Mouse (Mus musculus) heart, postnatal 0 days (tissue): ENCODE data around the gene Sbds. TPM values are rescaled to one million over a fixed set of nuclear protein-coding genes. Genes with fewer than 3 reads are reported as not detected.

Experiments used
- ATAC-seq: fragments of 200-750 bp; cut with Nextera tagmentation; 2 replicates; pipeline ENCODE4 v1.8.0; 2017; ENCODE audit warnings: low read depth, moderate number of reproducible peaks, moderate library complexity; ENCODE audit not compliant: insufficient read depth
- DNase-seq: peaks from one replicate; pipeline ENCODE4 v3.0.0-alpha.2; 2016; ENCODE audit warnings: low spot score
- H3K27ac ChIP-seq: fragments of 300-500 bp; sonication (generic); 2 replicates; pipeline ENCODE4 v1.5.1; 2014; ENCODE audit warnings: low read depth, mild to moderate bottlenecking
- H3K27me3 ChIP-seq: fragments of 300-500 bp; sonication (generic); 2 replicates; pipeline ENCODE4 v1.6.1; 2014; ENCODE audit warnings: low read length, mixed read lengths; ENCODE audit not compliant: control insufficient read depth, insufficient read depth
- H3K36me3 ChIP-seq: fragments of 300-500 bp; sonication (generic); replicated peaks from 2 replicates; pipeline ENCODE4 v1.6.1; 2014; ENCODE audit warnings: low read length, mixed read lengths; ENCODE audit not compliant: control insufficient read depth, insufficient read depth
- H3K4me1 ChIP-seq: fragments of 300-500 bp; sonication (generic); 2 replicates; pipeline ENCODE4 v1.6.1; 2014; ENCODE audit warnings: antibody characterized with exemption; ENCODE audit not compliant: control insufficient read depth, insufficient read depth
- H3K4me2 ChIP-seq: fragments of 300-500 bp; sonication (generic); 2 replicates; pipeline ENCODE4 v1.6.1; 2014; ENCODE audit warnings: low read depth, mild to moderate bottlenecking, low read length, moderate library complexity
- H3K4me3 ChIP-seq: fragments of 300-500 bp; sonication (generic); 2 replicates; pipeline ENCODE4 v1.5.1; 2014; ENCODE audit warnings: low read depth, low read length
- H3K9ac ChIP-seq: fragments of 300-500 bp; sonication (generic); replicated peaks from 2 replicates; pipeline ENCODE4 v1.6.1; 2014; ENCODE audit warnings: low read depth, low read length, mixed read lengths
- H3K9me3 ChIP-seq: fragments of 300-500 bp; sonication (generic); replicated peaks from 2 replicates; pipeline ENCODE4 v1.6.1; 2016; ENCODE audit warnings: low read length; ENCODE audit not compliant: control insufficient read depth
- CTCF ChIP-seq: IDR thresholded peaks from 2 replicates; pipeline ENCODE4 v1.5.1; 2016; ENCODE audit warnings: antibody characterized with exemption, control low read depth, low read depth
- EP300 ChIP-seq: IDR thresholded peaks from 2 replicates; pipeline ENCODE4 v1.6.1; 2016; ENCODE audit warnings: antibody characterized with exemption, low read depth
- WGBS: fragments of 180-500 bp; shearing (Covaris S2); extraction: QIAGEN DNeasy Blood & Tissue Kit; methylation state at CpG from one replicate; pipeline ENCODE4 v1.1.7; 2014; 5-methylcytosine and 5-hydroxymethylcytosine counted together
- polyA plus RNA-seq: library from polyadenylated mRNA; unstranded; fragments of >200 nt; fragmentation: Nextera tagmentation; extraction: Ambion mirVana; gene quantifications from 2 replicates; pipeline ENCODE4 v1.2.1, GENCODE M21; 2015
- total RNA-seq: library from RNA; depleted of rRNA; stranded (reverse); fragments of >200 nt; gene quantifications from 2 replicates; pipeline ENCODE4 v1.2.3, GENCODE M21; 2014; ENCODE audit warnings: low replicate concordance

Sbds gene
- total and polyA plus RNA-seq, 2 experiments from 2014 or later: 15.7 to 57.6 TPM

DNA sequence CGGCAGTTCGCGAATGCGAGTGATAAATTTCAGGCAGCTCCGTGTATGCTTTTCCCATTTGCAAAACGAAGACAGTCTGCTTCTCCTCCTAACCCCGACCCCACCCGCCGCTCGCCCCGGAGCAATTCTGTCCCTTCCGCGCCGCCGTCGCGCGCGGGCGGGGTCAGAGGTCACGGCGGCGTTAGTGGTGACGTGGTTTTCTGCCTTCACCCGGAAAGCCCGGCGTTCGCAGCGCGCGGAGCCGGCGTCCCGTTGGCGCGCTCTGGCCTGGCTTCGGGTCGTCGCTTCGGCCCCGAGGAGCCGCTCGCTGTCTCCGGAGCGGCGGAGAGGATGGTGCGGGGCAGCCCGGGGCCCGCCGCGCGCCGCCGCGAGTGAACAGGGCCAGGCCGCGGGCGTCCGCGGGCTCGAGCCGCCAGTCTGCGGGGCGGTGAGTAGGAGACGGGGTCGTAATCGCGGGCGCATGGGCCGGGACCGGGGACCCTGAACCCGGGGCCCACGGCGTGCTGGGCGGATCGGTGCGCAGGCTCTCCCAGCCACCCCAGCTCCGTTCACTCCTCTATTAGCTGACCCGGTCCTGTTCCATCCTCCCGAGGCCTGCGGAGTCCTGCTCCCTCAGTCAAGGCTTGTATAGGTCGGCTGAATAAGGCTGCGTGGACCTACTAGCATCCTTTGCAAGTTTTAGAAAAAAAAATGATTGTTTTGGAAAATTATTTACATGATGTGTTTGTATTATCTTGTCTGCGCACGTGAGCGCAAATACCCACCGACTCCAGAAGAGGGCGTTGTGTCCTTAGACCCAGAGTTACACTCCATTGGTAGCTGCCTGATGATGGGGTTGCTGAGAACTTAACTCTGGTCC is 33.0 kb downstream of the Sbds start:
- WGBS: under 1% methylated on average over 87 of the region's 88 CpGs
- TF ChIP-seq CTCF: peak; percentile 40
- TF ChIP-seq EP300: no peak
- Histone ChIP-seq H3K27me3 (no peaks in the 10 kb centered on the region), H3K4me3 (peak overlapping the region; percentile 89), H3K27ac (peak overlapping the region; percentile 82), H3K9me3 (no peaks in the 10 kb centered on the region), H3K9ac (peak overlapping the region; percentile 87), H3K36me3 (0 out of 2 replicates have a peak, but pooled peaks cover 11% of the 10 kb centered on the region), H3K4me1 (peaks cover 20% of the 10 kb centered on the region), H3K4me2 (peak overlapping the region; percentile 76)
- ATAC-seq: peak; percentile 90
- peak; percentile 78 for DNase-seq

DNA sequence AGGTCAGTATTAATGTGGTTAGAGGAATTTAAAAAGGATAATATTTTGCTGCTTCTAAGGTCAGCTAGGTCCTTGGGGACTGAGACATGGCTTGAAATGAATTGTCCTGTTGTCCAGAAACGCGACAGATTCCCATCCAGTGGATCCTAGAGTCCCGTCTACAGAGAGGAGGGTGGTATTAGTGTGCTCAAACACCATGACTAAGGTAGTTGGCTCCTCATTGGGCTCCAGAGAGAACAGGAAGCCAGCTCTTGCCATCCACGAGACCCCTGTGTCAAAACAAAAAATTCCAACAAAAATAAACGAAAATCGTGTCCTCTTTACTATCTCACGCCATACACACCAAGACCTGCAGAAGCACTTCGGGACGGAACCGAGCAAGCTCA is 33.6 kb downstream of the Sbds start:
- no peak for DNase-seq
- Histone ChIP-seq H3K9ac (peak overlapping the region; percentile 87), H3K27ac (peak overlapping the region; percentile 82), H3K9me3 (no peaks in the 10 kb centered on the region), H3K36me3 (0 out of 2 replicates have a peak, but pooled peaks cover 11% of the 10 kb centered on the region), H3K27me3 (no peaks in the 10 kb centered on the region), H3K4me2 (peak overlapping the region; percentile 76), H3K4me1 (peaks cover 20% of the 10 kb centered on the region), H3K4me3 (peak overlapping the region; percentile 89)
- TF ChIP-seq CTCF (no peak), EP300 (no peak)
- 0% methylated on average over 10 of the region's 10 CpGs for WGBS
- ATAC-seq: peak; percentile 30; the same call in 1 of the 2 replicates

DNA sequence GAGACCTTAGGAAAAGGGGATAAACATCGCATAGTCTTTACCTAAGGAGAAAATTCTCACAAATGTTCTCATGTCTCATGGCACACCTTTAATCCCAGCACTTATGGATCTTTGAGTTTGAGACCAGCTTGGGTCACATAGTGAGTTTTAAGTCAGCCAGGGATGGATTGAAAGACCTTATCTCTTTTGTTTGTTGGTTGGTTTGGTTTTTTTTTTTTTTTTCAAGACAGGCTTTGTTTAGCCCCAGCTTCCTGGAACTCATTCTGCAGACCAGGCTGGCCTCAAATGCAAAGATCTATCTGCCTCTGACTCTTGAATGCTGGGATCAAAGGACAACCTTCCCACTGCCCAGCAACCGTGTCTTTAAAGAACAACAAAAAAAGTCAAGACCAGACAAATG is 34.0 kb downstream of the Sbds start:
- H3K27ac ChIP-seq: peak overlapping the region; percentile 82
- 51% methylated on average over 2 of the region's 2 CpGs for WGBS
- TF ChIP-seq EP300 (no peak), CTCF (no peak)

DNA sequence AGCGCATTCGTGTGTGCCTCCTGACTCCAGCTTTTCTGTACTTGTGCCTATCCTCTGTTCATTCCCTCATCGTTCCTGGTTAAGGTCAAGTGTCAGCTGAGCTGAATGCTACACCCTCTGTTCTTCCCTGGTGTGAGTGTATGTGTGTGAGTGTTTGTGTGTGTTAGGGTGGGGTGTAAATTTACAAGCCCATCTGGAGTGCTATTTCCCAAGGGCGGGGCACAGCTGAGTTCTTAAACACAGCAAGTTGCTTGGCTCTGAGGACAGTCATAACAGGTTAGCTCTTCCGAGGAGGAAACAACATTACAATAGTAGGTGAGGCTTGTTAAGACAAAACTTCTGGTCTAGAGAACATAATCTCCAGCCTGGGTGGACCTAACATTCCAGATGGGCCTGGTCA is 37.0 kb downstream of the Sbds start:
- Histone ChIP-seq H3K9ac (no peak overlapping the region), H3K4me1 (peaks cover 14% of the 10 kb centered on the region), H3K4me2 (no peak overlapping the region), H3K4me3 (no peak overlapping the region), H3K9me3 (no peaks in the 10 kb centered on the region), H3K27ac (no peak overlapping the region), H3K36me3 (peaks cover 14% of the 10 kb centered on the region), H3K27me3 (no peaks in the 10 kb centered on the region)
- TF ChIP-seq CTCF (no peak), EP300 (no peak)
- DNase-seq (no peak), ATAC-seq (no peak)
- 89% methylated on average over 5 of the region's 5 CpGs for WGBS

More for the DNA sequence above, 34.0 kb downstream of the Sbds start:
- DNase-seq (no peak), ATAC-seq (no peak)
- H3K27me3 ChIP-seq: no peaks in the 10 kb centered on the region
- H3K4me3 ChIP-seq: peak overlapping the region; percentile 89
- peaks cover 20% of the 10 kb centered on the region for H3K4me1 ChIP-seq
- H3K9me3 ChIP-seq: no peaks in the 10 kb centered on the region
- H3K9ac ChIP-seq: peak overlapping the region; percentile 87
- H3K4me2 ChIP-seq: peak overlapping the region; percentile 76
- 0 out of 2 replicates have a peak, but pooled peaks cover 11% of the 10 kb centered on the region for H3K36me3 ChIP-seq

DNA sequence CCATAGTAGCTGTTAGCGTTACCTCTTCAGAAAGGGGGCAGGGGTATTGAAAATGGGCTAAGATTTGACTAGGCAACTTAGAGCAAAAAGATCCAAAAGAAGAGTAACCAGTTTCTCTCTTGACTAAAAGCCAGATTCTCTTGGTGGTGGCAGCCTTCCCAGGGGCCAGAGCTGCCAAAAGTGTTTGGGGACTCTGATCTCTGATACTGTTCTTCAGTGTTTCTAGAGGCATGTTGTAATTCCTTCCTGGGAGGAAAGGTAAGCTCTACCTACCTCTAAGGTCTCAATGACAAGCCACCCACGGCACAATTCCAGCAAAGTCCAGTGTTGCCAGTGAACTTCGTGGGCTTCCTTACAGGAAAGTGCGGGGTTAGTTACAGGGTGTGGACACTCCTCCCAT is 37.9 kb downstream of the Sbds start:
- no peaks in the 10 kb centered on the region for H3K9me3 ChIP-seq
- ATAC-seq: no peak

More for the DNA sequence above, 37.9 kb downstream of the Sbds start:
- WGBS: 81% methylated on average over 4 of the region's 4 CpGs
- Histone ChIP-seq H3K4me2 (no peak overlapping the region), H3K4me1 (0 out of 2 replicates have a peak, but pooled peaks cover 9% of the 10 kb centered on the region), H3K27me3 (no peaks in the 10 kb centered on the region), H3K4me3 (no peak overlapping the region), H3K9ac (no peak overlapping the region), H3K36me3 (peaks cover 23% of the 10 kb centered on the region), H3K27ac (no peak overlapping the region)
- no peak for DNase-seq
- no peak for TF ChIP-seq CTCF
- no peak for TF ChIP-seq EP300
